Mouse (Mus musculus) kidney, adult 2 months (tissue): ENCODE measurements around the gene Gfod1.

ENCODE experiments used
- CTCF ChIP-seq: fragments of 200-500 bp; conservative IDR thresholded peaks from 2 replicates; pipeline ENCODE4 v1.5.1; 2011; ENCODE audit warnings: low read depth, mild to moderate bottlenecking, control low read depth, low read length, moderate library complexity, mixed read lengths; ENCODE audit not compliant: insufficient read depth, insufficient read length
- POLR2A ChIP-seq: fragments of 200-500 bp; IDR thresholded peaks from one replicate; pipeline ENCODE4 v1.6.1; 2011; ENCODE audit warnings: low read depth, low read length, control low read depth

DNA sequence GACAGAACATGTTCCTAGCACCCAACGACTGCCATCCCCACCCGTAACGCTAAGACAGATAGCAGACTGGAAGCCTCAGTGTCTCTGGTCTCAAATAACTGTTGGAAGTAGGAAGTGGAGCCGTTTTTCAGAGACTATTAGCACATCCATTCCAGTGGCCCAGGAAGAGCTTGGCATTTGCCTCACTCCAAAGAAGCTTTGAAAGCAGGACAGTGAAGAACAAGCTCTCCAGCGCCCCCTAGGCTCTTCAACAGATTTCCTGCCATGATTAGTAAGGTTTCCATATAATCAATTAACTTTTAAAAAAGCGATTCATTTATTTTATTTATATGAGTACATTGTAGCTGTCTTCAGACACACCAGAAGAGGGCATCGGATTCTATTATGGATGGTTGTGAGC, 28.6 kb upstream of the Gfod1 start:
- TF ChIP-seq POLR2A (no peak), CTCF (0 out of 2 replicates have a peak, but pooled peaks have one; percentile 19)
